Mouse (Mus musculus) stomach, embryonic 16.5 days (tissue): ENCODE measurements around the gene Arrb1. TPM values are rescaled to one million over a fixed set of nuclear protein-coding genes. Genes with fewer than 3 reads are reported as not detected.
A peak's percentile ranks its signal among the peaks of the same experiment; 100 is the strongest.

Source experiments
- ATAC-seq: fragments of 200-750 bp; cut with Nextera tagmentation; 2 replicates; pipeline ENCODE4 v1.8.0; 2017; ENCODE audit warnings: moderate number of reproducible peaks, moderate TSS enrichment; ENCODE audit not compliant: insufficient read depth, low FRiP score
- H3K27ac ChIP-seq: fragments of 300-500 bp; sonication (generic); 2 replicates; pipeline ENCODE4 v1.5.1; 2014; ENCODE audit warnings: low read length
- H3K27me3 ChIP-seq: fragments of 300-500 bp; sonication (generic); 2 replicates; pipeline ENCODE4 v1.6.1; 2014; ENCODE audit warnings: low read length, control low read depth, mixed read lengths; ENCODE audit not compliant: control insufficient read depth, insufficient read depth
- H3K36me3 ChIP-seq: fragments of 300-500 bp; sonication (generic); 2 replicates; pipeline ENCODE4 v1.6.1; 2014; ENCODE audit warnings: low read length; ENCODE audit not compliant: control insufficient read depth, insufficient read depth
- H3K4me1 ChIP-seq: fragments of 300-500 bp; sonication (generic); 2 replicates; pipeline ENCODE4 v1.6.1; 2014; ENCODE audit warnings: low read length, control low read depth, mixed read lengths; ENCODE audit not compliant: control insufficient read depth, insufficient read depth
- H3K4me2 ChIP-seq: fragments of 300-500 bp; sonication (generic); 2 replicates; pipeline ENCODE4 v1.6.1; 2014; ENCODE audit warnings: low read depth, low read length, mixed read lengths
- H3K4me3 ChIP-seq: fragments of 300-500 bp; sonication (generic); replicated peaks from 2 replicates; pipeline ENCODE4 v1.5.1; 2014; ENCODE audit warnings: mild to moderate bottlenecking, low read length
- H3K9ac ChIP-seq: fragments of 300-500 bp; sonication (generic); 2 replicates; pipeline ENCODE4 v1.6.1; 2014; ENCODE audit warnings: low read length
- H3K9me3 ChIP-seq: fragments of 300-500 bp; sonication (generic); replicated peaks from 2 replicates; pipeline ENCODE4 v1.6.1; 2016; ENCODE audit warnings: low read length, control low read depth; ENCODE audit not compliant: control insufficient read depth
- WGBS: fragments of 180-500 bp; shearing (Covaris S2); extraction: QIAGEN DNeasy Blood & Tissue Kit; methylation state at CpG from one replicate; pipeline ENCODE4 v1.1.7; 2014; 5-methylcytosine and 5-hydroxymethylcytosine counted together
- microRNA counts: library from miRNA; unstranded; fragments of <30 nt; microRNA quantifications from one replicate; lab custom pipeline; 2016
- microRNA-seq: library from miRNA; unstranded; fragments of <30 nt; microRNA quantifications from one replicate; pipeline ENCODE4, GENCODE M21; 2016
- polyA plus RNA-seq: library from polyadenylated mRNA; unstranded; fragments of >200 nt; fragmentation: Nextera tagmentation; extraction: Ambion mirVana; gene quantifications from 2 replicates; pipeline ENCODE4 v1.2.1, GENCODE M21; 2015

The Arrb1 gene
- polyA plus RNA-seq, 1 experiment from 2014 or later: 13.6 TPM

DNA sequence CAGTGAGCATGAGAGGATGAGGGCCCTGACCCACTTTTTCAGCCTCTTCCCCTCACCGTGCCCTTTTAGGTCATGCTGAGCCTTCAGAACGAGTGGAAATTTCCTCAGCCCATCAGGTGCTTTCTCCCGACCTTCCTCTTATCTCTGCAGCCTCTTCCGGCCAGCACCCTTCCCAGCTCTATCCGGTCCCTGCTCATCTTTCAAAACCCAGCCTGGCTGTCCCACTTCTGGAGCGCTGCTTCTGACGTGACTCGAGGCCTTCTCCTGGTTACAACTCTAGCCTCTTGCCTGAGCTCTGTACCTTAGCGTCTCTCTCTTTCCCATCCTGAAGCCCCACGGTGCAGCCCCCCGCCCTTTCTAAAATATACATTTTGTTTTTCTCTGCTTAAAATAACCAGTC lies 119.0 kb downstream of the Arrb1 start:
- Histone ChIP-seq H3K9ac (no peak overlapping the region), H3K27ac (no peak overlapping the region), H3K4me3 (no peak overlapping the region), H3K9me3 (no peaks in the 10 kb centered on the region), H3K27me3 (no peaks in the 10 kb centered on the region), H3K4me1 (no peaks in the 10 kb centered on the region), H3K4me2 (no peak overlapping the region), H3K36me3 (no peaks in the 10 kb centered on the region)
- WGBS: 68% methylated on average over 11 of the region's 11 CpGs
- ATAC-seq: no peak

MicroRNAs encoded within 50 kb of the gene (microRNA counts, 519-probe panel; counts per million panel counts)
- 2,149 counts per million, percentile 44 among the panel's probes with 10 or more counts for microRNA mmu-miR-326 (lab: Ali Mortazavi, UCI)

Small RNA genes lying within 50 kb of the gene (microRNA-seq; reads per million reads assigned to microRNA genes)
- 34.9 reads per million, percentile 44 among the genes with 10 or more reads in this experiment for gene Mir326

Other genes with a start within 250 kb of the Arrb1 start
- gene Serpinh1, start 182.2 kb upstream of the Arrb1 start, polyA plus RNA-seq: 1,327 and 1,379 TPM in 2 replicates
- 17.1 and 19.6 TPM in 2 replicates for gene Gdpd5, start 154.1 kb upstream of the Arrb1 start, polyA plus RNA-seq
- gene Klhl35, start 69.5 kb upstream of the Arrb1 start, polyA plus RNA-seq: 0.14 and 0.34 TPM in 2 replicates
- 699 and 743 TPM in 2 replicates for gene Rps3, start 51.7 kb upstream of the Arrb1 start, polyA plus RNA-seq
- gene Tpbgl, start 91.6 kb downstream of the Arrb1 start, polyA plus RNA-seq: 1.2 and 1.6 TPM in 2 replicates
- 4.0 and 4.6 TPM in 2 replicates for gene Slco2b1, start 175.9 kb downstream of the Arrb1 start, polyA plus RNA-seq
- not detected in 2 replicates for gene Olfr520, start 194.8 kb downstream of the Arrb1 start, polyA plus RNA-seq
- gene Olfr521, start 228.0 kb downstream of the Arrb1 start, polyA plus RNA-seq: not detected in 2 replicates